Mouse (Mus musculus): ENCODE measurements around the gene Scamp5.
"Not testable (repeated sequence)": the region's sequence is repeated elsewhere in the genome, so short reads cannot be mapped to it uniquely, and the experiment has no call there.

Scamp5 gene

DNA sequence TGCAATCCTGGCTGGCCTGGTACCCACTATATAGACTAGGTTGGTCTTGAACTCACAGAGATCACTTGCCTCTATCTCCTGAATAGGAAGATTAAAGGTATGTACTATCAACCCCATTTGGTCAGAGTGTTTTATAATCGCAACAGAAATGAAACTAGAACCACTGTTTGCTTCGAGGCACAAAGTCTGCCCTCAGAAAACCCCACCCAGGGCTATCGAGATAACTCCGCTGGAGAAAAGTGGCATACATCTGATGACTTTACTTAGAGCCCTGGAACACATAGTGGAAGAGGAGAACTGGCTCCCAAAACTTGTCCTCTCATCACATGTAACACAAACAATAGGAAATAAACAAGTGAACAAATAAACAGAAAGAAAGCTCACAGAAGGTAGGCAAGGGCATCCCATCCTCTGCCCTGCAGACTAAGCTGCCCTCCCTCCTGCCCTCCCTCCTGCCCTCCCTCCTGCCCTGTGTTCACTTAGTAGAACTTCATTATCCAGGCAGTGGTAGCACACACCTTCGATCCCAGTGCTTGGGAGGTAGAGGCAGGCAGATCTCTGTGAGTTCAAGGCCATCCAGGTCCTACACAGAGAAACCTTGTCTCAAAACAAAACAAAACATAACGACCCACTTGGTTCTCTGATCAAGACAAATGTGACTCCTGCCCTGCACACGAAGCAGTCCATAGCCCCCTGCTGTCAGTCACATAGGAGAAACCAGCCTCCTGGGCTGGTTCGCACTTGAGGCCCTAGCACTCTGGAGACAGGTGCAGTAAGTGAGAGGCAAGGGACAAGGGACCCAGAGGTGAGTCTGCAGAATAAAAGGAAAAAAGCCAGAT is 15.0 kb downstream of the Scamp5 start:
- DNase-seq (ENCODE audit: low spot score in 2 of 2) = no peak

DNA sequence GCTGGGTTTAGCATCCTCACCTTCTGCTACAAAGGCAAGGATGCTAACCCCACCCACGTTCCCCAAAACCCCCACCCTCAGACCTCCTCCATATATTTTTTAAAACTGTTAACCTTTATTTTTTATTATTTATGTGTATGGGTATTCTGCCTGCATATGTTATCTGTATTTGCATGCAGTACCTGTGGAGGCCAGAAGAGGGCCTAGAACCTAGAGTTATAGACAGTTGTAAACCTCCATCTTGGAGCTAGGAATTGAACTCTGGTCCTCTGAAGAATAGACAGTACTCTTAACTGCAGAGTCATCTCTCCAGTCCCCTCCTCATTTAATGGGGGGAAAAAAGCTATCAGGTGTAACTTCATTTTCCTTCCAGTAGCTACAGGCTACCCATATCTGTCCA is 18.1 kb downstream of the Scamp5 start:
- no peak for DNase-seq (ENCODE audit: low spot score in 2 of 2)

DNA sequence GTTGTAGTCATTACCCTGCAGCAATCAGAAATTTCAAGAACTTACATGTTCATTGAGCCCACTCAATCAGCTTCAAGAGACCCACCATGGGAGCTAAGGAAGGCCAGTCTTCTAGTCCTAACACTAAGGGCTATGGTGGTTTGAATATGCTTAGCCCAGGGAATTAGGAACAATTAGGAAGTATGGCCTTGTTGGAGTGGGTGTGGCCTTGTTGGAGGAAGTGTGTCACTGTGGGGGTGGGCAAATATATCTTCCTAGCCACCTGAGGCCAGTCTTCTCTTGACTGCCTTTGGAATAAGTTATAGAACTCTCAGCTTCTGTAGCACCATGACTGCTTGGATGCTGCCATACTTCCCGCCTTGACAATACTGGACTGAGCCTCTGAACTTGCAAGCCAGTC is 27.2 kb downstream of the Scamp5 start:
- DNase-seq (ENCODE audit: low spot score in 2 of 2) = no peak

DNA sequence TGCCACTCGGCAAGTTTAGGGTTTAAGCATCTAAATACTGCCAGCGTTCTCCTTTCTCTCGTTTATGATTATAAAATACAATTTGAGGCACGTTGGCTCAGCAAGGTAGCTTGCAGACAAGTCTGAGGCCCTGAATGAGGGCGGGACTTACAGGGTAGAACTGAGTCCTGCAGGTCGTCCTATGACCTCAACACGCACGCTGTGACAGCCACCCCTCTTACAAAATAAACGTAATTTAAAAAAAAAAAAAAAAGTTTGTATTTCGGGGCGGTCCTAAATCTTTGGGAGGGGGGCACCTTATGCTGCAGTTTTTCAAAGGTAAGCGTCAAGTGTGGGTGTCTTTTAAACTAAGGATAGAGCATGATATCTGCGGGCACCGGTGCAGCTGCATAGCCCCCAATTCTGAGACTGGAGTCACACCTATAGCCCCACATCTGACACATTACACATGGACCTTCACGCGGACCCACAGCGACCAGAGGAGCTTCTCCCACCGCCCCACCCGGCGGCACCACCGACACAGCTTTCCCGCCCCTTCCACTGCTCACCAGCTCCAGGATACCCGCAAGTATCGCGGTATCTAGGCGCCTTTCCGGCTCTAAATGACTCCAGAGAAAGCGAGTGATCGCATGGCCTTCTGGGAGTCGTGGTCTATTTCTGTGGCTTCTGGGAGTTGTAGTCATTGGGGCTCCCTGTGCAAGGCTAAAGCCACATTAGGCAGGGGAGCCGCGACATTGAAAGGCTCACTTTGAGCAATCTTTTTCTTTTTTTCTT is 28.2 kb downstream of the Scamp5 start, which contains the start of gene Ppcdc:
Gene Ppcdc, minus strand, starts transcription at position 603 of the 774 bp plus-strand sequence.
- DNase-seq (ENCODE audit: low spot score in 2 of 2) = peak; percentile 81 to 87

DNA sequence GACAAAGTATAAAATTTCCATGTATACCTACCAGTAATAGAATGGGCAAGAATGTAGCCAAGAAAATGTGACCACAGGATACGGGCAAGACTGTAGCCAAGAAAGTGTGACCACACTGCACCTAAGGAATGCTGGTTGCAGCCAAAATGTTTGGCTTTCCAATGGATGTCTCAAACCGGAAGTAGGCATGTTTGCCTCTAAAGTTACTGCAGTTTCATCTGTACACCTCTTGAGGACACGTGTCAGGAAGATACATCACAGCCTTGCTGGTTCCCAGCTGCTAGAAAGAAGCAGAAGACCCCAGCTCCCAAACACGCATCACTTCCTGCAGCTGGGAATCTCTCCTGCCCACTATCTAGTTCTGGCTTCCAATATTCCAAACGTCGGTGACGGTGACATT is 28.8 kb downstream of the Scamp5 start:
- DNase-seq (ENCODE audit: low spot score in 2 of 2) = no peak

DNA sequence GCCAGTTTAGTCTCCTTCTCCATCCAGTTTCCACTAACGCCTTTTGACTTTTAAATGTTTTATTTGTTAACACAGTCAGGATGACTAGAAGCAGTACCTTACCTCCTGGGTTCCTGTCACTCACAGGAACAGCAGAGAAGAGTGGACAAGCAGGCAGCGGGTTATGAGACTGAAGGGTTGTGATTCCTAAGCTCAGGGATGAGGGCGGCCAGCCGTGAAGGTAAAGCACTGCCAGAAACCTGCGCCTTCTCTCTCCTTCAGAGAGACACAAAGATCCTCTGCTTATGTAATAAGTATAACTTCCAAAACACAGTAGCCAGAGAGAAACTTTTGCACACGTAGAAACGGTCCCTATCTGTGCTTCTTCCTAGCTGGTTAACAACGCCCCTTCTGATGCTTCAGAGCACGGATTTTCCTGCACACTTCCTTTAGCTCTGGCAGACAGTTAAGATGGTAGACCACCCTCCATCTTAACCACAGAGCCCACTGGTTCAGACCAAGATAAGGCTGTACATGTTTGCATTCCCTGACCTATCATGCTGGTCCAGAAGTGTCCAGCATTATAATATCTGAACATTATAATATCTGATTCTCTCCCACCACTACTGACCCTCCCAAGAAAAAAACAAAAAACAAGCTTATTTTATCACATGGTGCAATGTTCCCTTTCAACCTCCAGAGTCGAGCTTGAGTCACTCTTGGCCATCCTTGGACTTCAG is 29.8 kb downstream of the Scamp5 start:
- no peak for DNase-seq (ENCODE audit: low spot score in 2 of 2)

DNA sequence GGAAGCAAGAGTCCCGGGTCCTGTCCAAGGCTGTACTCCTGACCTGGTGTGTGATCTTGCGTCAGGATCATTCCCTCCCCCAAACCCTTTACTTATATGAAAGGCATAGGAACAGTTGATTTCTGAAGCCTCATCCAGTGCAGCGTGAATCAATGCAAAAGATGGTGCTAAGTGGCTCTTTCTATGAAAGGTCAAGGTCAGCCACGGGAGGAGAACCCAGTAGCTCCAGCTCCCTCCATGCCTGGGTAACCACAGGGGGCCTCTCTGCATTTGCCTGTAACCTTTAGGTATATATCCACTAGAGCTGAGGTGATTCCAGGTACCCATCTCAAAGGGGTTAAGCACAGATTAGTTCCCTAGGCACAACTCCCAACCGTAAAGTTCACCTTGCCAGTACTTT is 31.7 kb downstream of the Scamp5 start:
- DNase-seq (ENCODE audit: low spot score in 2 of 2) = no peak

DNA sequence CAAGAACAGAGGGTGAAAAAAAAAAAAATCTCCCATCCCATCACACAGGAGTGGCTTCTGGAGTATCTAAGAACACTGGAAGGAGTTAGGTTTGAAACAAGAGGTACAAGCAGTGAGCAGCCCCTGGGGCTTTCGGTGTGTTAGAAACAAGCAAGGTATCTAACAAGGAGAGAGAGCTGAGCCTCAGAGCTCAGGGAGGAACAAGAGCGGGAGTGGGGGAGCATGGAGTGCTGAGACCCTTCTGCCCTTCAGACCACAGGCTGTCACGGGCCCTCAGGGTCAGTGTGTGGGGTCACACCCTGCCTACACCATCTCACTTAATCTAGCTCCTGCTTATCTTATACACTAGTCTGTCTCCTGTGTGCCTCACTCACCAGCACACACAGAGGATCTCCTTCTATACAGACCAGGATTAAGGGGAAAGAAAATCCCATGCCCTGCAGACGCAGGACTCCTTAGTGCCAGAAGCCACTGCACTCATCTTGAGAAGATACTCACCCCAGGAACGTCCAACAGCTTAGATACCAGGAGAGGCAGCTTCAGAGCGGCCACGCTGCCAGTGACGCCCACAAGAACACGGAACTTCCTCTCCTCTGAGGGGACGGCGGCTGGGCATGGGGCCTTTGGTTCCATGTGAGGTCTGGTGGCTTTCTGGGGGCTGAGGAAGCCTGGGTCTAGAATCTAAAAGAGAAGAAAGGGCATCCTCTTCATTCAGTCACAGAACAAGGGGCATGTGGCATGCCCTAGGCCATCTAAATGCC is 33.3 kb downstream of the Scamp5 start:
- no peak for DNase-seq (ENCODE audit: low spot score in 2 of 2)

DNA sequence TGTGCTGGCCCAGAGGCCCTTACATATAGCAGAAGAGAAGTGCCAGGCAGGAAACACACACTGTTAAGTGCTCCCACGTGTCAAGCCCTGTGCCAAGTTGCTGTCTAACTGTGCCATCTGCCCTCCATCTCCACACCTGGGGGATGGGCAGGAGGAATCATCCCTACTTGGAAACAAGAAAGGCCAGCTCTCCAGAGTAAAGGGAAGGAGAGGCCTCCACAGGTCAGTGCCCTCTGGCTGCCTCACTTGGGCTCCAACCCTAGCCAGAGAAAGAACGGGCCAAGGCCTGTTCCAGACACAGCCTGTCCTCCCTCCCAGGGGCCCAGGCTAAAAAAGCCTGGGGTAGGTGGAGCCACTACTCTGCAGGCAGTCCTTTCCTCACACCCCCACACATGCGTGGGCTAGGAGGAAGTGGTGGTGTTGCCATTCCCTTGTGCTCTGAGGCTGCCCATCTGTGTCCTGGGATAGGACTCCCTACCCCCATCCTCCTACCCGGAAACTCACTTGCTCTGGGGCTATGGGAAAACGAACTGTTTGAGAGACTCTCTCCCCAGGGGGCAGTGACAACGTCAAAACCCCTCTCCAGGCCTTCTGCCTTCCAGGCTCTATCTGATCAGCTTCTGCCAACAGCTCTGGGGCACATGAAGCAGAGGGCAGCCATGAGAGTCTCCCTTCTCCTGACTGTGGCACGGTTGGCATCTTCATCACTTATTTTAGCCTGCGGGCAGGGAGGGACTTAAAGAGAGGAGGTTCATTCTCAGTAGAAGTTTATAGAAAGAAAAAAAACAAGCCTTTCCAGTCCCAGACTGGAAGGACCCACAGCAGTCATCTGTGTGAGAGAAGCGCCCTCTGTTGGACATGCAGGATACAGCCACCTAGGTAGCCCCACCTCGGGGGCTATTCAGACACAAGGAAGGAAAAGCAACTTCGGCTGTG is 34.5 kb downstream of the Scamp5 start:
- DNase-seq (ENCODE audit: low spot score in 2 of 2) = peak; percentile 62 to 75

DNA sequence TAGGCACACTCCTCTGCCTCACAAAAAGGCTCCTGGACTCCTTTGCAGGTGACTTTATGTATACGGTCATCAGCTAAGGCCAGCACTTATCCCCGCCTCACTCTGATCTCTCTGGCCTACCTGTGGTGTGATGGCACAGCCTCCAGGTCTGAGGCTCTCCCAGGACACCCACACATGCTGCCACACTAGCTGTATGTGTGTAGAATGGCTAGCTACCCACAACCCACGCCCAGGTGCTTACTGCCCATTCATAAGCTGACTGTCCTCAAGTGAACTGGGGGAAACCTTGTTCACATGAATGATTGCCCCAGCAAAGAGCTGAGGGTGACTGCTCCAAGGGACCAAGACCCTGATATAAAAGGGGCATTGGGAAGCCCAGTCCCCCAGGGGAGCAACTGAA is 35.4 kb downstream of the Scamp5 start:
- no peak for DNase-seq (ENCODE audit: low spot score in 2 of 2)

DNA sequence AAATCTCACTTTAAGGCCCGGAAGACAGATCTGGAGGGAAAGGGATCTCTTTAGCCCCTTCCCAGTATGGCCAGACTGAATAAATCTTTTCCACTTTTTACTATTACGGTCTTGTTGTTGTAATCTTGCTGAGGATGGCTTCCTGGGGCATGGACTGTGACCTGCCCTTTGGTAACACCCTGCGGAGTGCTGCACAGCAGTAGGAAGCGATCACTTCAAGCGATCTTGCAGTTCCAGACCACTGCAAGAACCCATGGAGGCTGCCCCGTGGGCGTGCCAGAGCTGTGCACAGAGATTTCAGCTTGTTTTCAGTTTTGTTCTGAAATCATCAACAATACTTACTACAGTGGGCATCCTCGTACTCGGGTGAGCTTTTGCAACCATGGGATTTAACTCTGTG is 36.7 kb downstream of the Scamp5 start:
- DNase-seq (ENCODE audit: low spot score in 2 of 2) = no peak

DNA sequence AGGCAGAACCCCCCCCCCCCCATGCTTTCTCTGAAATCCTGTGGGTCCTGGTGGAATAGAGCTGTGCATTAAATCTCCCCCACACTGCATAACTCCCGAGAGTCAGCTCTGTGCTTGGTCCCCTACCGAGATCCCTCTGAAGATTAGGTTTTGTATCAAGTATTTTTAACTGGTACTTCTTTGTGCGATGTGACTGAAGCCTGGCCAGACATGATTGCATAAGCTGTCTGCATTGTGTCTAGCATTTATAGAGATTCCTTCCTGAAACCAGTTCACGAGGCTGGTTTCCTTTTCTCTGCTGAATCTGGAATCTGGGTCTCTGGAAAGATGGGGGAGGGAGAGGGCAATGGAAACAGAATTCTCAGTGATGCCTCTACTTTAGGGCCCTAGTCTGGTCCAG is 39.5 kb downstream of the Scamp5 start:
- DNase-seq (ENCODE audit: low spot score in 2 of 2) = no peak

DNA sequence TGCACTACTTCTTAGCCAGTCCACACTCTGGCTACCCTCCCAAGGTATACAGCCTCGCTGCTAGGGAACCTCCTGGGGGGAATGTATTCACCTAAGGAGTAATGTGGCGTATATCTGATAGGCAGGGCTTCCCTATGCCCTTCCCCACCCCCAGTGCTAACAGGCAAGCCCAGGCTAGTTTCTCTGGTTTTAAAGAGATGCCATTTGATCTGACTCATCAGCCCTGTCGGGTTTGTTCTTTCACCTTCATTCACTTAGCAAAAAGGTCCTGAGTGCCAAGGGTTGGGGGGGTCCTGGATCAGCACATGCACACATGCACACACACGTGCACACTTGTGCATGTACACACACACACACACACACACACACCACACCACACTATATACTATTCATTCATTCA is 39.9 kb downstream of the Scamp5 start:
- no peak for DNase-seq (ENCODE audit: low spot score in 2 of 2)

DNA sequence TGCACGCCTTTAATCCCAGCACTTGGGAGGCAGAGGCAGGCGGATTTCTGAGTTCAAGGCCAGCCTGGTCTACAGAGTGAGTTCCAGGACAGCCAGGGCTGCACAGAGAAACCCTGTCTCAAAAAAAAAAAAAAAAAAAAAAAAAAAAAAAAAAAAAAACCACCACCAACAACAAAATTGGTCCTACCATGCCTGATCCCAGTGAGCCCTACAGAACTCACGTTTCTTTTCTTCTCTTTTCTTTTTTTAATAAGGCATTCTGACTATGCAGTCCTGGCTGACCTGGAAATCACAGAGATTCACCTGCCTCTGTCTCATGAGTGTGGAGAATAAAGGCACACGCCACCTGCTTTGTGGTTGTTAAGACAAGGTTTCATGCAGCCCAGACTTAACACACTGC is 40.7 kb downstream of the Scamp5 start:
- DNase-seq (ENCODE audit: low spot score in 2 of 2) = not testable (repeated sequence)

DNA sequence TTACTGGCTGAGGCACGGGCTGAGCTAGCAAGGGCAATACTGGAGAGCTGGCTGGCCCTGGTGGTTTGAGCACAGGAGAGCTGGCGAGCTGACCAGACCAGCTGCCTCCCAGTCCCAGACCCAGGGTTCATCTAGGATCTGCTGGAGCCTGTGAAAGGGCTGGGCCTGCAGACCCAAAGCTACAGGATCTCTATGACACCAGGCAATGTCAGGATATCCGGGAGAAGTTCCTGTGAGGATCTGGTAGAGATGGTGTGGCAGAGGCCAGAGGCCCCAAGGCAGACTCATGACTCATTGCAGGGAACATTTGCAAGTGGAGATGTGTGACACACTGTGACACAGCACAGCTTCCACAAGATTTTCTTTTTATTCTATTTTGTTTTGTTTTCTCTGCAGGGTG is 42.7 kb downstream of the Scamp5 start:
- DNase-seq (ENCODE audit: low spot score in 2 of 2) = no peak

DNA sequence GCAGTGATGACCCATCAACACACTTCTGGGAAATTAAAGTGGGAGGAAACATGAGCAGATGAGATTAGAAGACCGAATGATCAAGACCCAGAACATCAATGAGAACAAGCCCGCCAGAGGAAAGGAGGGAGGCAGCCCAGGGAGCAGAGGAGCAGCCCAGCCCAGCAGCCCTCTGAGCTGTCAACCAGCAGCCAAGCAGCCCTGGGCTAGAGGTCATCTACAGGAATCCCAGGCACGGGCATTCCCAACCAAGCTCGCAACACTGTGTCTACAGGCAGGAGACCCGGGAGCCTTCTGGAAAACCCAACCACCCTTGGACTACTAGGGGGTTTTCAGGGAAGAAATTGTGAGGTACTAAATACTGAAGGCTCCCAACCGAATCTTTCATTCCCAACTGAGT is 43.8 kb downstream of the Scamp5 start:
- DNase-seq (ENCODE audit: low spot score in 2 of 2) = no peak

DNA sequence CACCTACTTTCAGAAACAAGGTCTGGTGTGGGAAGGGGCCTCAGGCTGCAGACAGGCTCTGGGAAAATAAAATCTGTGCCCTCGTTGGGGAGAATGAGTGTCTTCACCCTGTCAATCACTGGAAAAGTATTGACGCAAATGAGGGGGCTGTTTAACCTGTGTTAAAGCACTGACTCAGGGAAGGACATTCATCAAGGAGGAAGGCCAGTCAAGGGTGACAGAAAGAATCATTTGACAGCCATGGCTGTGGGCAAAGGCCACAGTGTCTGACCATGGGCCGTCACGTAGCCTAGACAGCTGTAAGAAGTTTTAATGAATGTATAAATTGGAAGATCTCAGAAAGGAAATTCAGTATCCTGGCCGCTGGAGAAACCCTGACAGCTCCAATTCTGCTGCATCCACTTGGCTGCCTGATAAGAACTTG is 46.2 kb downstream of the Scamp5 start:
- DNase-seq (ENCODE audit: low spot score in 2 of 2) = no peak

DNA sequence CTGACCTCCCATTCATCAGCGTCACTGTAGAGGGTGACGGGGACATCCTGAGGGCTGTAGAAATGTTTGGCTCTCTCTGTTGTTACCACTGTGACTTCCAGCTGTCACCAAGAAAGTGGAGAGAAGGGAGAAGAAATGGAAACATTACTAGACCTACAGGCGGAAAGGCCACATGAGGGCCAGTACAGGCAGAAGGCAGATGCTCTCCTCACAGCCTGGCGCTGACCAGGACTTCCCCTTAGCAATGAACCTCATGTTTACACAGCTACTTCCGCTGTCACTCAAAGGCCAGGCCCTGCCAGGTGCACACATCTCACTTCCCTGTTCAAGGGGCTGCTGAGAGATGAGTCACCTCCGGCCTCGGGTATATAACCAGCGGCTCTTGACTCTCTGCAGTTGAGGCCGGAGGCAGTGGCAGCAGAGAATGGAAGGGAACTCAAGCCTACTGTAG is 46.7 kb downstream of the Scamp5 start:
- no peak for DNase-seq (ENCODE audit: low spot score in 2 of 2)

DNA sequence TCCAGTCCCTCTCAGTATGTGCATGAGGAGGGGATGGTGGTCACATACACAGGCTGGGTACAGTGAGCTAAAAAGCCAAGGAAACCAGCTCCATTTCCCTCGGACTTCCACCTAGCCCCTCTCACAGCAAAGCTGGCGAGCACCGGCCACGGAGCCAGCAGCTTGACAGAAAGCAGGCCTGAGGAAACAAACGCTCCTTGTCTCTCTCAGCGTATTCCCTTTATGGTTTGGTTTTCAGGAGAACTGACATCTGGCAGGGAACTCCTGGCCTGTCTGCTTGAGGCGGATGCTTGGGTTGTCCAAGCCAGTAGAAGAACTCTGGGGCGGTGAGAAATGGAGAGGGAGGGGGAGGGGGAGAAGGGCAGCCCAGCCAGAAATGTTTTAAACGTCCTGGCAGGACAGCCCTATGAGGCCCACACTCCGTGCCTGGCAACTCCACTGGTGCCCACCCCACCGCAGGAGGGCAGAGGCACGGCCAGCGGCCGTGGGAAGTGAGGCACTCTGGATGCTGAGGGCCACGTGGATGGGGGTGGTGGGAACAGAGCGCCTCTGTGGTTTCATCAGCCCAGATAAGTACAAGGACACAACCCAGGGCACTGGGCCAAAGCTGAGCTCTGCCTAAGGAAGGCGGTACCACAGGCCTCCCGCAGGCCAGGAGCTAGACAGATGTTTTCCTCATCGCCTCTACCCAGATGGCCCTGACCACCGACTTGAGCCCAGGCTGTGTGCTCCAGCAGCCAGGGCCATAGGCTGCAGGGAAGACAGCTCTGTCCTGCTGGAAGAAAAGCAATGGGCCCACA is 47.3 kb downstream of the Scamp5 start:
- DNase-seq (ENCODE audit: low spot score in 2 of 2) = peak; percentile 54 to 68
